Mouse (Mus musculus) G1E (cell line): ENCODE results near the gene Slc35b1.

Experiments used
- CTCF ChIP-seq: IDR thresholded peaks from 2 replicates; pipeline ENCODE4 v1.5.1; 2012; ENCODE audit warnings: low read depth, low read length, inconsistent platforms, mixed read lengths
- GATA1 ChIP-seq: IDR thresholded peaks from 2 replicates; pipeline ENCODE4 v1.6.1; 2012; ENCODE audit warnings: borderline replicate concordance, low read length, inconsistent platforms, mixed read lengths
- GATA2 ChIP-seq: IDR thresholded peaks from 2 replicates; pipeline ENCODE4 v1.6.1; 2012; ENCODE audit warnings: low read depth, low read length, inconsistent platforms, borderline replicate concordance
- POLR2AphosphoS5 ChIP-seq: IDR thresholded peaks from 2 replicates; pipeline ENCODE4 v1.6.1; 2012; ENCODE audit warnings: low read depth, low read length, inconsistent platforms; ENCODE audit not compliant: insufficient replicate concordance
- TAL1 ChIP-seq: conservative IDR thresholded peaks from 2 replicates; pipeline ENCODE4 v1.6.1; 2012; ENCODE audit warnings: low read depth, low read length, inconsistent platforms, mixed read lengths

DNA sequence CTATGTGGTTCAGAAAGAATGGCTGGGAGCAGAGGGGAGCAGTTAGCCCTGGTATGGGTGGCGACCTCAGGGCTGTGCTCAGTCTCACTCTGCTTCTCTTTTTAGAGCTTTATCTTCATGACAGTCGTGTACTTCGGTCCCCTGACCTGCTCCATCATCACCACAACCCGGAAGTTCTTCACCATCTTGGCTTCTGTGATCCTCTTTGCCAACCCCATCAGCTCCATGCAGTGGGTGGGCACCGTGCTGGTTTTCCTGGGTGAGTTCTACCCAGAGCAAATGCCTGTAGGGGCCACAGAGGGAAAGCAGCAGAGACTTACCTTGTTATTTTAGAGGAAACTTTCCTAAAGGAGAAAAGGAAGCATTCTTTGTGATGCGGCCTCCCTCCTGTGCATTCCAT is 5.9 kb downstream of the Slc35b1 start:
- TF ChIP-seq CTCF (no peak), GATA1 (no peak), POLR2AphosphoS5 (no peak), TAL1 (no peak), GATA2 (no peak)
